Mouse (Mus musculus) ES-E14 (cell line): ENCODE measurements at regions not wholly inside any gene's neighbourhood (a gene's known extent, or its start where the extent isn't known, plus 50 kb on each side); places are given as distances from the start of the nearest gene placed in this dataset.
A peak's percentile ranks its signal among the peaks of the same experiment; 100 is the strongest.

Source experiments
- DNase-seq: peaks from one replicate; pipeline ENCODE4 v3.0.0-alpha.2; 2013; ENCODE audit warnings: low read depth, low spot score
- H3K27ac ChIP-seq: 2 replicates; pipeline ENCODE4 v1.5.1; 2012; ENCODE audit warnings: low read depth, mild to moderate bottlenecking, low read length, moderate library complexity, mixed read lengths; ENCODE audit not compliant: poor library complexity, insufficient read depth, severe bottlenecking
- H3K36me3 ChIP-seq: 2 replicates; pipeline ENCODE4 v1.6.1; 2012; ENCODE audit warnings: mild to moderate bottlenecking, low read length, moderate library complexity, mixed read lengths; ENCODE audit not compliant: control insufficient read depth, poor library complexity, insufficient read depth, severe bottlenecking
- H3K4me1 ChIP-seq, 2 experiments: fragments of 150-350 bp in 1 of 2; sonication (generic) in 1 of 2; 2 replicates each; pipeline ENCODE4 v1.6.1; 2012; ENCODE audit warnings: low read length in 2 of 2, mild to moderate bottlenecking in 1 of 2, mixed read lengths in 1 of 2; ENCODE audit not compliant: control insufficient read depth in 2 of 2, insufficient read depth in 2 of 2, poor library complexity in 1 of 2
- H3K4me3 ChIP-seq, 2 experiments: fragments of 150-350 bp in 1 of 2; sonication (generic) in 1 of 2; 2 replicates each; pipeline ENCODE4 v1.5.1; 2012; ENCODE audit warnings: low read length in 2 of 2, low read depth in 1 of 2, mild to moderate bottlenecking in 1 of 2, mixed read lengths in 1 of 2; ENCODE audit not compliant: insufficient read depth in 1 of 2, poor library complexity in 1 of 2, severe bottlenecking in 1 of 2
- H3K9ac ChIP-seq: 2 replicates; pipeline ENCODE4 v1.6.1; 2012; ENCODE audit warnings: low read depth, mild to moderate bottlenecking, low read length, mixed read lengths; ENCODE audit not compliant: poor library complexity, insufficient read depth, severe bottlenecking
- H3K9me3 ChIP-seq: fragments of 150-350 bp; sonication (generic); 2 replicates; pipeline ENCODE4 v1.6.1; 2012; ENCODE audit warnings: low read depth, mild to moderate bottlenecking, low read length; ENCODE audit not compliant: control insufficient read depth, insufficient read depth
- CHD2 ChIP-seq: IDR thresholded peaks from 2 replicates; pipeline ENCODE4 v1.6.1; 2014; ENCODE audit warnings: mild to moderate bottlenecking, low read depth, low read length, inconsistent platforms
- HCFC1 ChIP-seq: IDR thresholded peaks from 2 replicates; pipeline ENCODE4 v1.6.1; 2012; ENCODE audit warnings: low read length, inconsistent platforms, borderline replicate concordance; ENCODE audit not compliant: insufficient read depth
- MAFK ChIP-seq: IDR thresholded peaks from 2 replicates; pipeline ENCODE4 v1.6.1; 2014; ENCODE audit warnings: mild to moderate bottlenecking, low read depth, low read length, inconsistent platforms; ENCODE audit not compliant: insufficient read depth
- ZC3H11A ChIP-seq: IDR thresholded peaks from 2 replicates; pipeline ENCODE4 v1.6.1; 2012; ENCODE audit warnings: low read depth, mild to moderate bottlenecking, inconsistent platforms, low read length, borderline replicate concordance
- ZNF384 ChIP-seq: IDR thresholded peaks from 2 replicates; pipeline ENCODE4 v1.6.1; 2012; ENCODE audit warnings: low read depth, low read length, inconsistent platforms
- in situ Hi-C, 2 experiments: fragments of 600-800 bp; cut with MboI; formaldehyde crosslinking; loops; one replicate each; pipeline ENCODE4 v1.15.1; 2025; ENCODE audit warnings: low sequenced_read_pairs in 2 of 2, inconsistent platforms in 1 of 2; ENCODE audit not compliant: unreplicated experiment in 2 of 2

DNA sequence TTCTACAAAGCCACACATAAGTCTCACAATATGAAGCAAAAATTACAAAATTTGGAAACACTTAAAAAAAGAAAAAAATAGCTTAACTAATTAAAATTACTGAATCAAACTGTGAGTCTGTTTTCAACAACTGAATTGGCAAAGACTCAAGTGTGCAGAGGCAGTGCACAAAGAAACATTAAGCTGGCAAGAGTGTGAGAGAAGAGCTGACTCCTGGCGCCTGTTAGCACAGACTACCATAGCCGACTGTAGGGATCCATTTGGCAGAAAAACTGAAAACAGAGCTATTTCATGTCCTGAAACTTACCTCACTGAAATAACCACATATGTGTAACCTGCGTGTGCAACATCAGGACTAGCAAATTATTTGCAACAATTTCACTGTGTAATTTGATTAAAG lies 746.4 kb upstream of the Cypt12 start:
- Histone ChIP-seq H3K4me1 (no peaks in the 10 kb centered on the region), H3K9me3 (peaks cover 4% of the 10 kb centered on the region), H3K27ac (no peak overlapping the region), H3K9ac (no peak overlapping the region), H3K36me3 (no peaks in the 10 kb centered on the region), H3K4me3 (no peak overlapping the region)
- DNase-seq: no peak
- TF ChIP-seq ZC3H11A (no peak), ZNF384 (no peak), CHD2 (no peak), HCFC1 (no peak), MAFK (no peak)
- in situ Hi-C loops: no loop called here

DNA sequence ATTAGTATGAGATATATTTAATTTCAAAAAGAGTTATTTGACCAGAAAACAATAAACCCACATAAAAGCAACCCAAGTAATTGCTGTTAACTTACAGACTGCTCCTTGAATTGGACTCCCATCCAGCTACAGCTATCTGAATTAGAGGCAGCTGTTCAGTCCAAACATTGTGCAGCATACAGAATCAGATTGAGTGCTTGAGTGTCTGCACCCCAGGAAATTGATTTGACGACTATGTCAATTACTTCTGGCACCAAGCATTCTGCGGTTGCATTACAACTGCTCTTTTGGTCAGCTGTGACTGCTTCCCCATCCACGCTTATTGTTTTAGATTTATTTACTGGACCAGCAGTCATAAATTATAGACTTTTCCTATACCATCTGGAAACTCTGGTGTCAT lies 734.2 kb upstream of the Cypt12 start:
- Histone ChIP-seq H3K27ac (no peak overlapping the region), H3K36me3 (no peaks in the 10 kb centered on the region), H3K9ac (no peak overlapping the region), H3K4me1 (no peaks in the 10 kb centered on the region), H3K4me3 (no peak overlapping the region), H3K9me3 (peaks cover 25% of the 10 kb centered on the region)
- no peak for DNase-seq
- in situ Hi-C loops: no loop called here
- no peak for TF ChIP-seq CHD2
- TF ChIP-seq HCFC1: no peak
- no peak for TF ChIP-seq ZC3H11A
- TF ChIP-seq ZNF384: no peak
- no peak for TF ChIP-seq MAFK

DNA sequence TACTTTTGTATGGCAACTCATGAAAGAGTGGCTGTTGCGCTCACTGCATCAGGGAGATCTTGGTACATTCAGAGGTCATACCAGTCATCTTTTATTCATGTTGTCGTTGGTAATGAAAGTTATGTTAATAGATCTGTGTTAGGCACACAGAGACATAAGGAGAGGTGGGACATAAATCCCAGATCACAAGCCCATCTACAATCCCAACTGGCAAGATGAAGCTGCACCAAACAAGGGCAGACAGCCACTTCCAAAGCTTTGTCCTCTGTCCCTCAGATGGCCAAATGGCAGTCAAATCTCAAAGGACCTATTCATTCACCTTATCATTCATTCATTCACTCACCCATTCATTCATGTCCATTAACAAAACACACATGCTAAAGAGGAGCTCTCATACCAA lies 731.4 kb upstream of the Cypt12 start:
- H3K4me1 ChIP-seq: no peaks in the 10 kb centered on the region
- no peak overlapping the region for H3K27ac ChIP-seq
- in situ Hi-C loops: no loop called here
- TF ChIP-seq HCFC1 (no peak), MAFK (no peak), ZNF384 (no peak)
- no peak for DNase-seq
- no peak overlapping the region for H3K4me3 ChIP-seq
- no peak overlapping the region for H3K9ac ChIP-seq
- no peaks in the 10 kb centered on the region for H3K36me3 ChIP-seq
- peaks cover 13% of the 10 kb centered on the region for H3K9me3 ChIP-seq

DNA sequence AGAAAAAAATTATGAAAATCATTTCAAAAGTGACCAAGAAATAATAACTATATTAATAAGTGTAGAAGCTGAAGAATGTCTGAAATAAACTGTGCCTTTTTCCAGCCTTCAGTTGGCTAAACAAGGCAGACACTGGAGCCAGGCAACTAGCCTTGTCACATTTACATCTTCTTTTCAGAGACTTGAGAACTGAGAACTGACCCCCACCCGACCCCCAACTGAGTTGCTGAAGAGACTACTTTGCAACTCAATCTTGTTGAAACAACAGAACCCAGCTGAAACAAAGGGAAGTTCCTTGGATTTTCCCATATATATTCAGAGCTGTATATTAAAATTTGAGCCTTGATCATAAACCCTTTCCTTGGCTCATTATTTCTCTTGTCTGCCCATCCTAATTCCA lies 709.8 kb upstream of the Cypt12 start:
- Histone ChIP-seq H3K36me3 (no peaks in the 10 kb centered on the region), H3K9me3 (no peaks in the 10 kb centered on the region), H3K9ac (no peak overlapping the region), H3K27ac (no peak overlapping the region), H3K4me1 (no peaks in the 10 kb centered on the region), H3K4me3 (no peak overlapping the region)
- DNase-seq: peak; percentile 43
- in situ Hi-C loops: no loop called here
- TF ChIP-seq CHD2 (no peak), HCFC1 (no peak), ZNF384 (no peak), MAFK (no peak), ZC3H11A (no peak)

DNA sequence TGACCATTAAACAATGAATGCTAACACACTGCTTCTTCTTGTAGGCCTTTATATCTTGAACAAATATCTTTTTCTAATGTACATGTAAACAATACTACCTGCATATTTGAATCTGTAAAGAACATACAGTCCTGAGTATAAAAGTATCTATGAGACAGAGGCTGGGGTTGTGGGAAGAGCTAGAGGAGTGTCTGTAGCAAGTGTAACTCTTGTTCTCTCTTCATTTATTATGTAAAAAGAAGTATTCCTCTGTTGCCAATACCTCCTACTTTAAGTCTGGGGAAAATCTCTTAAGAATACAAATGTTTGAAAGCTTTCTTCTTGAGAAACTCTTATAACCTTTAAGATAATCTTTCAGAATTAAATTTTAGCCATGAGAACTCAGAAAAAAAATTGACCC lies 689.8 kb upstream of the Cypt12 start:
- DNase-seq: no peak
- Histone ChIP-seq H3K4me1 (no peaks in the 10 kb centered on the region), H3K9me3 (no peaks in the 10 kb centered on the region), H3K27ac (no peak overlapping the region), H3K9ac (no peak overlapping the region), H3K36me3 (no peaks in the 10 kb centered on the region), H3K4me3 (no peak overlapping the region)
- no peak for TF ChIP-seq HCFC1
- in situ Hi-C loops: no loop called here
